ENCODE assay signal across 9 mouse cellular contexts in genomic region chr9:96353799-96354198, GRCm38 (mm10). TPM values are rescaled to one million over a fixed set of nuclear protein-coding genes. Genes with fewer than 3 reads are reported as not detected.
DNase-seq lines count a peak whose midpoint lies in the region; ATAC-seq and TF ChIP-seq lines count a peak whose summit lies in the region.
"Had no signal": no experiment of that assay in that cellular context is flagged by ENCODE, and none has a peak within 500 bp of the region (broad histone marks: within the 10 kb centered on the region; RNA-seq: fewer than 3 reads in every experiment).

No protein-coding gene starts in this region.

- DNase-seq in gastrocnemius, adult 2 months = peak; percentile 66
- no peak for DNase-seq in gastrocnemius, postnatal 36 days
- DNase-seq in ES-E14 (ENCODE audit: low read depth, low spot score) = no peak
- DNase-seq in cerebellum, postnatal 14 days = peak; percentile 61 to 72
- DNase-seq in liver, adult 2 months (ENCODE audit: extremely low read depth, low read depth, low spot score) = peak; percentile 31
- no peak for DNase-seq in left cerebral cortex, postnatal 25 days (ENCODE audit: low spot score in 2 of 2)
- no peak for DNase-seq in yolk sac, embryonic 10.5 days (ENCODE audit: low spot score)

- H3K4me1 ChIP-seq in ES-E14 (ENCODE audit: control insufficient read depth in 2 of 2, insufficient read depth in 2 of 2, low read length in 2 of 2, poor library complexity in 1 of 2) = peaks cover 8 to 13% of the 10 kb centered on the region in 2 experiments
- no peaks in the 10 kb centered on the region; the same call in 1 of the 2 replicates for H3K4me1 ChIP-seq in liver, adult 2 months (ENCODE audit: control insufficient read depth, insufficient read depth, low read length)
- H3K4me1 ChIP-seq in neural tube, embryonic 15.5 days = 0 out of 2 replicates have a peak, but pooled peaks cover 2% of the 10 kb centered on the region

- H3K79me2 ChIP-seq in liver, adult 2 months (ENCODE audit: control insufficient read depth, insufficient read depth, low read length) = peaks cover 24% of the 10 kb centered on the region

- H3K4me3 ChIP-seq in gastrocnemius, adult 2 months = no peak overlapping the region
- peak overlapping the region in 1 of 2 experiments; percentile 4; a peak in 1 of 4 replicates for H3K4me3 ChIP-seq in ES-E14 (ENCODE audit: insufficient read depth in 1 of 2, low read depth in 1 of 2, low read length in 2 of 2, poor library complexity in 1 of 2, severe bottlenecking in 1 of 2)
- no peak overlapping the region for H3K4me3 ChIP-seq in liver, adult 2 months (ENCODE audit: insufficient read depth, low read depth, low read length)
- no peak overlapping the region for H3K4me3 ChIP-seq in neural tube, embryonic 15.5 days (replicated peaks)
- H3K4me3 ChIP-seq: embryonic facial prominence, embryonic 15.5 days had no signal

- H3K36me3 ChIP-seq in ES-E14 (ENCODE audit: control insufficient read depth, insufficient read depth, low read length, poor library complexity, severe bottlenecking) = peaks cover 4% of the 10 kb centered on the region; the same call in 1 of the 2 replicates
- H3K36me3 ChIP-seq in liver, adult 2 months (ENCODE audit: control insufficient read depth, insufficient read depth, low read length) = 0 out of 2 replicates have a peak, but pooled peaks cover 2% of the 10 kb centered on the region
- H3K36me3 ChIP-seq in neural tube, embryonic 15.5 days = no peaks in the 10 kb centered on the region
- H3K36me3 ChIP-seq: embryonic facial prominence, embryonic 15.5 days had no signal

- 36% methylated on average over 8 of the region's 8 CpGs for WGBS in liver, adult 2 months
- whole genome bisulfite sequencing in neural tube, embryonic 15.5 days = 75% methylated on average over 8 of the region's 8 CpGs

- in situ Hi-C loops in ES-E14 (cut with MboI; ENCODE audit: low sequenced_read_pairs in 2 of 2, unreplicated experiment in 2 of 2) = no loop called here

- H3K9ac ChIP-seq in ES-E14 (ENCODE audit: insufficient read depth, low read depth, low read length, poor library complexity, severe bottlenecking) = peak overlapping the region; percentile 35; the same call in 1 of the 2 replicates
- no peak overlapping the region for H3K9ac ChIP-seq in liver, adult 2 months (ENCODE audit: low read depth, low read length)
- no peak overlapping the region for H3K9ac ChIP-seq in neural tube, embryonic 15.5 days (replicated peaks)
- H3K9ac ChIP-seq: embryonic facial prominence, embryonic 15.5 days had no signal

- no peak overlapping the region for H3K4me2 ChIP-seq in neural tube, embryonic 15.5 days
- H3K4me2 ChIP-seq: embryonic facial prominence, embryonic 15.5 days had no signal

- peak overlapping the region; percentile 67 for H3K27ac ChIP-seq in gastrocnemius, adult 2 months
- peak overlapping the region; percentile 2; the same call in 1 of the 2 replicates for H3K27ac ChIP-seq in ES-E14 (ENCODE audit: insufficient read depth, low read depth, low read length, poor library complexity, severe bottlenecking)
- no peak overlapping the region for H3K27ac ChIP-seq in liver, adult 2 months (replicated peaks; ENCODE audit: insufficient read depth, low read depth, low read length)
- H3K27ac ChIP-seq in neural tube, embryonic 15.5 days (replicated peaks) = no peak overlapping the region
- H3K27ac ChIP-seq: embryonic facial prominence, embryonic 15.5 days had no signal

- no peaks in the 10 kb centered on the region for H3K9me3 ChIP-seq in ES-E14 (ENCODE audit: control insufficient read depth, insufficient read depth, low read depth, low read length)
- no peaks in the 10 kb centered on the region for H3K9me3 ChIP-seq in neural tube, embryonic 15.5 days (replicated peaks)
- H3K9me3 ChIP-seq: embryonic facial prominence, embryonic 15.5 days had no signal

- TF ChIP-seq POLR2A in liver, adult 2 months (IDR thresholded peaks at IDR 0.05; ENCODE audit: extremely low read depth, insufficient read depth, low read length) = no peak

- H3K27me3 ChIP-seq in liver, adult 2 months (ENCODE audit: control insufficient read depth, insufficient read depth, low read length) = no peaks in the 10 kb centered on the region
- H3K27me3 ChIP-seq in neural tube, embryonic 15.5 days (replicated peaks) = no peaks in the 10 kb centered on the region
- H3K27me3 ChIP-seq: embryonic facial prominence, embryonic 15.5 days had no signal

- no peak for TF ChIP-seq CTCF in gastrocnemius, adult 2 months (IDR thresholded peaks at IDR 0.05)
- no peak for TF ChIP-seq CTCF in liver, adult 2 months (IDR thresholded peaks at IDR 0.05; ENCODE audit: low read depth, low read length)

- intact Hi-C loops in gastrocnemius, adult 2 months (cut with DNase I) = no loop called here
- intact Hi-C loops in gastrocnemius, postnatal 36 days (cut with DNase I) = no loop called here
- intact Hi-C loops in left cerebral cortex, postnatal 25 days (cut with DNase I) = loop anchor here (5.0 to 10.0 kb wide), 2 partner anchors 139 to 301 kb away; no protein-coding TSS in a partner anchor

- ATAC-seq in neural tube, embryonic 15.5 days (ENCODE audit: low FRiP score) = no peak

TF ChIP-seq in ES-E14, 5 proteins besides CTCF, POLR2A, EP300 and RAD21:
- TF ChIP-seq ZC3H11A (IDR thresholded peaks at IDR 0.05; ENCODE audit: borderline replicate concordance, low read depth, low read length) = no peak
TF ChIP-seq in ES-E14: peak in this region for 0.

RNA-seq across cellular contexts. Expression of gene Atp1b3, which starts 10.4 kb away (rescaled TPM):
- 10 to 100 TPM; 31.2 to 31.4 TPM for total RNA-seq in gastrocnemius, adult 2 months (2021)
- total RNA-seq in gastrocnemius, postnatal 36 days (2021) = 10 to 100 TPM; 30.6 to 32.0 TPM
- total RNA-seq in ES-E14 (2012; rRNA removed) = 131 and 132 TPM in 2 replicates
- 22.3 and 28.0 TPM in 2 replicates for total RNA-seq in liver, adult 2 months (2014; rRNA removed)
- polyA plus RNA-seq in liver, adult 2 months (2012; rRNA removed) = 13.5 and 14.7 TPM in 2 replicates
- 10 to 100 TPM; 80.7 to 95.5 TPM for total RNA-seq in left cerebral cortex, postnatal 25 days (2021)
- 177 and 189 TPM in 2 replicates for polyA plus RNA-seq in neural tube, embryonic 15.5 days (2015; fragmentation: Nextera tagmentation; extraction: Ambion mirVana)

Comparison
In these comparisons a context has a peak if more than half of its experiments do, and no peak if none do; other contexts are left out.
1. DNase-seq: peak in gastrocnemius, adult 2 months (single experiment), cerebellum, postnatal 14 days (2 of 2) and liver, adult 2 months (single experiment); none in gastrocnemius, postnatal 36 days (0 of 2), ES-E14 (single experiment), left cerebral cortex, postnatal 25 days (0 of 2) and yolk sac, embryonic 10.5 days (single experiment).
2. H3K27ac ChIP-seq: peak in gastrocnemius, adult 2 months (single experiment) and ES-E14 (single experiment); none in liver, adult 2 months (single experiment) and neural tube, embryonic 15.5 days (single experiment).